Mouse (Mus musculus): ENCODE measurements around the gene Retsat. TPM values are rescaled to one million over a fixed set of nuclear protein-coding genes. Genes with fewer than 3 reads are reported as not detected.

The Retsat gene
- total RNA-seq, 2 experiments from 2014 or later = 55.9 to 73.4 TPM

Other genes starting within 250 kb of the Retsat start
- gene Tmem150a, start 243.0 kb upstream of the Retsat start, total RNA-seq (2021) = 10 to 100 TPM; 14.8 to 17.3 TPM
- gene Rnf181, start 231.5 kb upstream of the Retsat start, total RNA-seq (2021) = 10 to 100 TPM; 23.8 to 28.8 TPM
- 10 to 100 TPM; 97.2 to 99.9 TPM for gene Vamp5, start 218.0 kb upstream of the Retsat start, total RNA-seq (2021)
- gene Vamp8, start 207.8 kb upstream of the Retsat start, total RNA-seq (2021) = 10 to 100 TPM; 44.2 to 49.7 TPM
- 10 to 100 TPM; 12.3 to 16.4 TPM for gene Ggcx, start 184.2 kb upstream of the Retsat start, total RNA-seq (2021)
- 100 to 1,000 TPM; 113 to 118 TPM for gene Mat2a, start 158.9 kb upstream of the Retsat start, total RNA-seq (2021)
- gene Sh2d6, start 76.8 kb upstream of the Retsat start, total RNA-seq (2021) = 1 to 10 TPM in 1 of 2 experiments, under 1 TPM in 1; 1.00 to 1.3 TPM
- gene Capg, start 54.1 kb upstream of the Retsat start, total RNA-seq (2021) = 10 to 100 TPM in 1 of 2 experiments, 1 to 10 TPM in 1; 8.1 to 10.5 TPM
- 1 to 10 TPM; 8.6 to 9.3 TPM for gene Elmod3, start 62 bp upstream of the Retsat start, total RNA-seq (2021)
- 10 to 100 TPM; 20.6 to 22.9 TPM for gene Tgoln1, start 18.5 kb downstream of the Retsat start, total RNA-seq (2021)
- gene Tcf7l1, start 190.8 kb downstream of the Retsat start, total RNA-seq (2021) = 1 to 10 TPM; 4.8 to 5.8 TPM

Data from gastrocnemius, postnatal 25 days (tissue).